Comparison of ENCODE assay signal across 8 mouse cellular contexts in the genomic region with DNA sequence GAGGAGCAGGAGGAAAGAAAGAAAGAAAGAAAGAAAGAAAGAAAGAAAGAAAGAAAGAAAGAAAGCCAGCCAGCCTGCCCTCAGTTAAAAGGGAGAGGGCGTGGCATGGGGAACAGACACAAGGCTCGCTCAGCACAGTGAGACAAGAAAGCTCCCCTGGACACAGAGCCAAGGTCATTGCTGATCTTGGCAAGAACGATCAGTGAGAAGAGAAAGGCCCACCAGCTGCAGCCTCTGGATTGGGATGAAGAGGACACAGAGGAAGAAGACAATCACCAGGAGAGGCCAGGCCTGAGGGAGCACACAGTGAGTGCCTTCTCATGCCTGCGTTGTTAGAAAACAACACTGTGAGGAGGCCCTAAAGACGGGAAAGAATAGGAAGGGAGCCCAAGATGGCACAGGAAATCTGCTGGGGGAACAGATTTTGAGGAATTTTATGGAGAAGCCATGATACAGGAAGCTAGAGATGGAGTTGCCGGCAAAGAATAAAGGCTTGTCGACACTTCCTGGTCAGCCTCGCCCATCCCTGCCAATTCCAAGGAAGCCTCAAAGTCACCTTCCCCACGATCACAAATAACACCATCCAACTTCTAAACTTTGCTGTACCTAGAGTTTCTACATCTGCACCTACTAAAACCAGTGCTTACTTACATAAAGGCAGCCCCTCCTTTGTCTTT. TPM values are rescaled to one million over a fixed set of nuclear protein-coding genes. Genes with fewer than 3 reads are reported as not detected.
DNase-seq lines count a peak whose midpoint lies in the region; ATAC-seq lines count a peak whose summit lies in the region.

No protein-coding gene starts in this region.

- peak; percentile 61 for ATAC-seq in heart, embryonic 16.5 days (replicated peaks; ENCODE audit: extremely low read depth, insufficient read depth, low FRiP score)
- ATAC-seq in liver, embryonic 16.5 days (ENCODE audit: low read depth), result no peak
- ATAC-seq in inflammation-experienced regulatory T-cells, adult 6 months, result no peak
- no peak for ATAC-seq in cerebellum, adult (ENCODE audit: insufficient number of reproducible peaks, low FRiP score, low TSS enrichment)

- H3K27ac ChIP-seq in heart, embryonic 16.5 days (ENCODE audit: low read length), result peak overlapping the region; percentile 90
- H3K27ac ChIP-seq in liver, embryonic 16.5 days (ENCODE audit: low read length), result 0 out of 2 replicates have a peak overlapping the region, but pooled peaks have one; percentile 2

- 38% methylated on average over 9 of the region's 9 CpGs for WGBS in heart, embryonic 16.5 days
- WGBS in liver, embryonic 16.5 days (ENCODE audit: insufficient replicate concordance), result 42% methylated on average over 9 of the region's 9 CpGs

- peak; percentile 69 for DNase-seq in adrenal gland, adult 2 months
- no peak for DNase-seq in adrenal gland, adult 18-20 months (ENCODE audit: low spot score in 2 of 2)
- DNase-seq in adrenal gland, postnatal 25 days, result peak; percentile 37
- no peak for DNase-seq in cerebellum, adult 18-20 months

- H3K36me3 ChIP-seq in heart, embryonic 16.5 days (ENCODE audit: control insufficient read depth, insufficient read depth), result no peaks in the 10 kb centered on the region
- H3K36me3 ChIP-seq in liver, embryonic 16.5 days (ENCODE audit: control insufficient read depth, insufficient read depth), result no peaks in the 10 kb centered on the region

- H3K4me3 ChIP-seq in heart, embryonic 16.5 days (ENCODE audit: low read length), result no peak overlapping the region; the same call in 1 of the 2 replicates
- H3K4me3 ChIP-seq in liver, embryonic 16.5 days (ENCODE audit: low read depth, low read length), result no peak overlapping the region

- H3K9me3 ChIP-seq in heart, embryonic 16.5 days (replicated peaks; ENCODE audit: control insufficient read depth, low read length), result no peaks in the 10 kb centered on the region
- no peaks in the 10 kb centered on the region for H3K9me3 ChIP-seq in liver, embryonic 16.5 days (replicated peaks; ENCODE audit: control insufficient read depth, low read length)

- peaks cover 55% of the 10 kb centered on the region for H3K4me1 ChIP-seq in heart, embryonic 16.5 days (ENCODE audit: control insufficient read depth, insufficient read depth, low read length)
- peaks cover 25% of the 10 kb centered on the region for H3K4me1 ChIP-seq in liver, embryonic 16.5 days (ENCODE audit: control insufficient read depth, low read depth, low read length)

- H3K27me3 ChIP-seq in heart, embryonic 16.5 days (ENCODE audit: control insufficient read depth, insufficient read depth, low read length), result no peaks in the 10 kb centered on the region
- no peaks in the 10 kb centered on the region for H3K27me3 ChIP-seq in liver, embryonic 16.5 days (ENCODE audit: control insufficient read depth, insufficient read depth, low read depth, low read length)

- peak overlapping the region; percentile 33 for H3K4me2 ChIP-seq in heart, embryonic 16.5 days (ENCODE audit: low read depth, low read length)
- H3K4me2 ChIP-seq in liver, embryonic 16.5 days (ENCODE audit: low read depth, low read length), result peak overlapping the region; percentile 7; the same call in 1 of the 2 replicates

- peak overlapping the region; percentile 64 for H3K9ac ChIP-seq in heart, embryonic 16.5 days (ENCODE audit: low read length)
- H3K9ac ChIP-seq in liver, embryonic 16.5 days (ENCODE audit: low read depth, low read length), result no peak overlapping the region

RNA-seq across cellular contexts. Expression of gene Iqgap1, which starts 44.2 kb away (rescaled TPM):
- total RNA-seq in adrenal gland, adult 2 months (2021), result 10 to 100 TPM; 84.8 to 88.4 TPM
- 15.7 and 19.1 TPM in 2 replicates for polyA plus RNA-seq in adrenal gland, adult 2 months (2012; rRNA removed)
- 10 to 100 TPM; 73.6 to 79.1 TPM for total RNA-seq in adrenal gland, adult 18-20 months (2021)
- total RNA-seq in adrenal gland, postnatal 25 days (2021), result 87.7 and 126 TPM in 2 replicates
- polyA plus RNA-seq in heart, embryonic 16.5 days (2015; fragmentation: Nextera tagmentation; extraction: Ambion mirVana), result 49.0 and 51.6 TPM in 2 replicates
- 15.8 and 15.9 TPM in 2 replicates for polyA plus RNA-seq in liver, embryonic 16.5 days (2015; fragmentation: Nextera tagmentation; extraction: Ambion mirVana)
- 100 to 1,000 TPM; 197 to 297 (median 271) TPM for polyA plus RNA-seq in inflammation-experienced regulatory T-cells, adult 6 months (2017; shearing (Covaris generic))

Comparison
In these comparisons a context has a peak if more than half of its experiments do, and no peak if none do; other contexts are left out.
1. DNase-seq: peak in adrenal gland, adult 2 months (single experiment) and adrenal gland, postnatal 25 days (single experiment); none in adrenal gland, adult 18-20 months (0 of 2) and cerebellum, adult 18-20 months (0 of 2).